Mouse (Mus musculus) embryonic facial prominence, embryonic 12.5 days (tissue): ENCODE results near the gene Rbm38. TPM values are rescaled to one million over a fixed set of nuclear protein-coding genes. Genes with fewer than 3 reads are reported as not detected.

Experiments used
- polyA plus RNA-seq: library from polyadenylated mRNA; unstranded; fragments of >200 nt; fragmentation: Nextera tagmentation; extraction: Ambion mirVana; gene quantifications from 2 replicates; pipeline ENCODE4 v1.2.1, GENCODE M21; 2016

The Rbm38 gene
- polyA plus RNA-seq, 1 experiment from 2014 or later: 39.5 TPM

Other genes starting within 250 kb of the Rbm38 start
- gene Bmp7, start 80.2 kb upstream of the Rbm38 start, polyA plus RNA-seq: 28.4 and 30.1 TPM in 2 replicates
- gene Spo11, start 42.8 kb upstream of the Rbm38 start, polyA plus RNA-seq: 1.2 and 2.9 TPM in 2 replicates
- 150 and 155 TPM in 2 replicates for gene Rae1, start 20.4 kb upstream of the Rbm38 start, polyA plus RNA-seq
- 0.12 TPM in 1 of 2 replicates, not detected in the other for gene Ctcfl, start 99.0 kb downstream of the Rbm38 start, polyA plus RNA-seq
- 0.10 TPM in 1 of 2 replicates, not detected in the other for gene Pck1, start 132.6 kb downstream of the Rbm38 start, polyA plus RNA-seq
- gene Zbp1, start 198.4 kb downstream of the Rbm38 start, polyA plus RNA-seq: 0.39 TPM in 1 of 2 replicates, not detected in the other